Mouse (Mus musculus): ENCODE measurements around the gene Ctbp2. TPM values are rescaled to one million over a fixed set of nuclear protein-coding genes. Genes with fewer than 3 reads are reported as not detected.
A peak's percentile ranks its signal among the peaks of the same experiment; 100 is the strongest.

Ctbp2 gene
- total RNA-seq, 2 experiments from 2014 or later: 11.7 to 15.9 TPM

DNA sequence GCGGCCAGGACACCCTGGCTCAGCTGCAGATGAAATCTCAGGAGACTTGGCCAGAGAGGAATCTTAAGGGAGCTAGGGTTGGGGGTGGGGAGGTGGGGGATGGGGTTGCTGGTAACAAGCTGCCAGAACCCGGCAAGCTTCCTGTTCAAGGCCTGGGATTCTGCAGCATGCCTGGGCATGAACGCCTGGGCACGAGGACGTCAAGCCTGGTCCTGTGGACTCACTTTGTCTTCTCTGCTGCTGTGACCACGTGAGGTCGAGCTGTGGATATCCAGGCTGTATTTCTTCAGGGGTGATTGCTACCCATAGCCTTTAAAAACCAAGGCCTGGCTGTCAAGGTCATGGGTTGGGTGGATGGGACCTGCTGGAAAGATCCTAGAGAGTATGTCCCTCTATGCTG is 118.4 kb downstream of the Ctbp2 start:
- DNase-seq: no peak

DNA sequence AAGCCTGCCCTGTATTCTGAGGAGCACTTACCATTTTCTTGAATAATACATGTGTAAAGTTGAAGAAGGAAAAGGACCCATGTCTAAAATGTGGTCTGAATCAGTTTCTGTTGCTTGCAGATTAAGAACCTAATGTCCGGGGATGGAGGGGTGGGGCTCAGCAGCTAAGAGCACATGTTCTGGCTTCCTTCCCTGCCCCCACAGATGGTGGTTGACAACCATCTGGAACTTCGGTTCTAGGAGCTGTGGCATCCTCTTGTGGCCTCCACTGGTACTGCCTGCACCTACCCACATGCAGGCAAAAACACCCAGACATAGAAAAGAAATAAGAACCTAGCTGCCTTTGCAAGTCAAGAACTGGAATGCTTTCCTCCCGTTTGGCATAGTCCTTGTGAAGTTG is 120.7 kb downstream of the Ctbp2 start:
- DNase-seq: peak; percentile 78

DNA sequence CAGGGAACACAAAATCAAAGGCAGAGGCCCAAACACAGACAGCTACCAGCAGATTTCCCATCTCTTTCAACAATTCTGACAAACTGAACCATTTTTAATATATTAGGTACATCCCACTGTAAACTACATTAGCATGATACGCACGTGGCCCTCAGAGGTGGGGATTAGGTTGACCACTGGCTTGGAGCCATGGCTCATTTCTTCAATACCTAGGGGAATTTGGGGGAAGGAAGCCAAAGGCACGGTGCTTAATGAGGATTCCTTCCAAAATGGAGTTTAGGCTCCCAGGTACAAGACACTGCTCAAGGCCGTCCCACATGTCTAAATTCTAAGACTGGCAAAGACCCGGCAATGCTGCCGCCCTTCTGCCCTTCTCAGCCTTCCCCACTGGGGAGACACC is 121.9 kb downstream of the Ctbp2 start:
- no peak for DNase-seq

DNA sequence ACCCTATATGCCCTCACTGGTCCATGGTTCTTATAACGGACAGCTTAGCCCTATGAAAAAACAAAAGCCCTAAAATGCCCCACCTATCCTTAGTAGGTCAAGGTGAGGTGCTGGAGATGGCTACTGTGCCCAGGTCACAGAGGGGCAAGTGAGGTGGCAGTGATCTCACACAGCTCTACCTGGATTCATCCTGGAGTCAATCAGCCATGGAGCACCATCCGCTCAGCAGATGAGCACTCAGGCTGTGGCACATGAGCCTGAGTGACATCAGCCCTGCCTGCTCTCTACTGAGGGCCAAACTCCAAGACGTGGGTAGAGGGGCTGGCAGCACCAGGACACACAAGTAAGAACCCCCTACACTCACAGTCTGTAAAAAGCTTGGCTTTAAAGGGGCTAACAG is 122.8 kb downstream of the Ctbp2 start:
- DNase-seq: no peak

DNA sequence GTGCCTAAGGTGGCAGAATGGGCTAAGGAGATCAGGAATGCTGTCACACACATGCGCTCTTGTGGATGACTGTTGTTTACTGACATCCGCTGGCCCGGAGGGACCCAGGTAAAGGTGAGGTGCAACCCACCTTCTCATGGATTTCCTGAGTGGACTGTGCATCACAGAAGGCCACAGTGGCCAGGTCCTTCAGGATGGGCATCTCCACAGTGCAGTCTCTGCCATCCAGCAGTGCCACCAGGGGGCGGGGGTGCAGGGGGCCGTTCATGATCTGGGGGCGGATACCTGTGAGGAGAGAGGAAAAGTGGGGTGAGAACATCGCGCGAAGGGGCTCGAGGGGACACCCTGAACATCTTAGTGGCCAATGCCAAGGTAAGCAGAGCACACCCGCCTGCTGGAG is 125.1 kb downstream of the Ctbp2 start:
- no peak for DNase-seq

DNA sequence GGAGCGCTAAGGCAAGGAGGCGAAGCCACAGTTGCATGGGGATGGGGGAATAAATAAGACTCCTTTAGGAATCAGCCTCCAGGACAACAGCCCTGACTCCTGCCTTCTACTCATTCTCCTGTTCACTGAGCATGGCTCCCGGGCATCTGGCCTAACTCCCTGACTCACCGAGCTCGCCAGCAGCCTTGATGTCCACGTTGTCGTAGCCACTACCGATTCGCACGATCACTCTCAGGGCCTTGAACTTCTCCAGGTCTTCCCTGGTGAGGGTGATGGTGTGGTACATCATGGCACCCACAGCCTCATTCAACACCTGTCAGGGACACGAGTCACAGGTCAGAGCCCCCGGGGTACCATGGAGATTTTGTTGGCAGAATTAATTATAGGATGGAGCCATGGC is 125.5 kb downstream of the Ctbp2 start:
- DNase-seq: no peak

DNA sequence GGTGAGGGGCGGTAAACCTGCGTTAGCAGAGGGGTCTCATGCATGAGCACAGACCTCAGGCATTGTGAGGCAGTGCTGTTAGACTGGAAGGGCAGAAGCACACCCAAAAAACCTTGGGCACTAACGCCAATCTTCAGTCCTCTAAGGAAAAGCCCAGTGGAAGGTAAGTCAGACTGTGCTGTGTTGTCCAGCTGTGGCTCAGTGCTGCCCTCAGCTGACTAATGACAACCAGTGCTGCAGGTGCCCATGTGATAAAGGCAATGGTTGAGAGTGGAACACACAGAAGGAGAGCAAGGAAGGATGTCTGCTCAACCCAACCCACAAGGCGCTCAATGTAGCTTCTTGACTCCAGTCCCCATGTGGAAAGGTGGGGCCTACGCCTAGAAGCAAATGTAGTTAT is 127.8 kb downstream of the Ctbp2 start:
- no peak for DNase-seq

DNA sequence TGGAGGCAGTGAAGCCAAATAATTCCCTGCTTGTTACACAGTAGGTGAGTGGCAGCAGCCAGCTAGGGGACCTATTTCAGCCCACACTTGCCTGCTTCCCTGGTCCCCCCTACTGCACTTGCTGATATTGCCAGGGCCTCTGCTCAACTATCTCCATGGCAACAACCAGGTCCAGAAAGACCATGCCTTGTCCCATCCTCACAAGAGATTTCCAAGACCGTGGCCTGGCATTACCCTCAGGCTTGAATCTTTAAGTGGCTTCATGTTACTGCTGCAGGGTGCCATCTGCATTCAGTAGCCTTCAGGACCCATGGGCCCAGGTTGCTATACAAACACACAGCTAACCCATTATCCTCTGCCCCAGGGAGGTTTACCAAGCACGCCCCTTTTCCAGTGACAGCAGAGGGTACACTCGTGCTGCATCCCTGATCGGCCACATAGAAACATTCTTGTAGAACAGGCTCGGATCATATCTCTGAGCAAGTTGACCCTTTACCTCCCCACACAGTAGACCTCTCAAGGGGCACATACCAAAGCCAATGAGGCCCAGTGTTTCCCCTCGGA is 129.4 kb downstream of the Ctbp2 start:
- no peak for DNase-seq

DNA sequence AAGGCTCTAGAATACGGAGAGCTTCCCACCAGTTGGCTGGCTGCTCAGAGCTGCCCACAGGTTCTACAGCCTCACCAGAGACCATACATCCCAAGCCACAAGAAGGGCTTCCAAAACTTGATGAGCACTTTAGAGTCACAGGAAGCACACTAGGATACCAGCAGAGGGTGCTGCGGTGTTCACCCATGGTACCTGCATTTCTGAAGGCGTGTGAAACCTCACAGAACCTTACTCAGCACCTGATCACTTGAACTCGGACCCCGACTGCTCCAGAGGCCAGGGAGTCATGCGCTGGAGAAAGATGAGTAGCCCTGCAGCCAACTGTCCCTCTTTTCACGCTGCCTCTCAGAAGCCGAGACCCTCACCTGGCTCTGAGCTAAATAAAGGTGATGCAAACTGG is 130.0 kb downstream of the Ctbp2 start:
- no peak for DNase-seq

DNA sequence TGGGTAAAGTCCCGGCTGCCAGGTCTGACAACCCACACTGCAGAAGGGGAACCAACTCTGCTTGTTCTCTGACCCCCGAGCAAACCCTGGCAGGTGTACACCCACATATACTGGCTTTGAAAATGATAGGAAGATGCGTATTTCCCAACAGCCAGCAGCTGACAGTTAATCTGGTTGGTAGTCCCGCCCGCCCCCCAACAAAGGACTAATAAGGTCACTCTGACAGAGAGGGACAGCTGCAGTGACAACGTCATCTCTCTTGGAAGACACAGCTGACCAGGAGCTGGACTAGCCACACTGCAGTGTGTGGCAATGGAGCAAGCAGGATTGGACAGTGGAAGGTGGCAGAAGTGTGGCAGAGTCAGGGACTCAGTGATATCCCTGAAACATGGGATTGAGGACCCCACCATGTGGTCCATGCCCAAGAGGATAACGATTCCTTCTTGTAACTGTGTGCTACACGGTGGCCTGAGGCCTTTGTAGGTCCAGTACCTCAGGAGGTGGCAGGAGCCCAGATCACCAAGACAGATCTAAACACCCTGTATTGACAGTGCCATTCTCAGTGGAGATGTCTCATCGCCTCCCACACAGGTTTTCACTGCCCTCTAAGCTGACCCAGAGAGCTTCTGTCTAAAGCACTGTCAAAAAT is 131.1 kb downstream of the Ctbp2 start:
- DNase-seq: peak; percentile 67

DNA sequence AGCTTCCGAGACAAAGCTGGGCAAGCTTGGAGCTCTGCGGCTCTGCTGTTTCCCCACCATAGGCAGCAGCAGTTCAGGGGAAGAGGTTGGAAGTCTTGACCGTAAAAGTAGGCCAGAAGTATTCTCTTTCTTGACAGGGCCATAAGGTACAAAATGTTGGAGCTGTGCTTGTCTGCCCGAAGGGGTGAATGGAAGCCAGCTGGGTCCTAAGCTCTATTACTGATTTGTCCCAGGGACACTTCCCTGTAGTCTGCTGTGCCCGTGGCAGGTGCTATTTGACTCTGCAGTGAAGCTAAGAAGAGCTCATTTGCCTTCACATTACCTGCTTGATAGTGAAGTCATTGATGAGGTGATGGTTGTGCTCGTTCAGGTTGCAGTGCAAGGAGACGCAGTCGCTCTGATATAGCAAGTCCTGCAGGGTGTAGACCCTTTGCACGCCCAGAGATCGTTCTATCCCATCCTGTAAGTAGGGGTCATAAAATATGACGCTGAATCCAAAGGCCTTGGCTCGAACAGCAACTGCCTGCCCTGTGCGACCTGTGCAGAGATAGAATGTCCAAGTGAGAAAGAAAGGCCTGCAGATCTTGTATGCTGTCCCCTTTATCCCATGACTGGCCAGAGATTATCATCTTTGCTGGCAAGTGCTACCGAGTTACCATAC is 132.8 kb downstream of the Ctbp2 start:
- no peak for DNase-seq

DNA sequence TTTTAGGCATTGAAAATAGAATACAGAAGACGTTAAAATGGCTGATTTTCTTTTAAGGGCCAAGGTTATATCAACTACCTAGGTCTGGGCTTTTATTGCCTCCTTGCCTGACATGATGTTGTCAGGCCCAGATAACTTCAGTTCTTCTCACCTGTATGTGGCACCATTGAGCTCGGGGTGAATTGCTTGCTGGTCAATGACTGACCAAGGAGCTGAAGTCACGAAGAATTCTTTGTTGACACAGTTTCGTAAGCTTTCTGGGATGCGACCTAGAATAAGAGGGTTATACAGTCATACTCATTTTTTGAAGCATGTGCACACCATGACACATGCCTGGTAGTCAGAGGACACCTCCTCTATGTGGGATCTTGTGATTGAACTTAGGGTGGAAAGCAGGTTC is 134.3 kb downstream of the Ctbp2 start:
- DNase-seq: no peak

DNA sequence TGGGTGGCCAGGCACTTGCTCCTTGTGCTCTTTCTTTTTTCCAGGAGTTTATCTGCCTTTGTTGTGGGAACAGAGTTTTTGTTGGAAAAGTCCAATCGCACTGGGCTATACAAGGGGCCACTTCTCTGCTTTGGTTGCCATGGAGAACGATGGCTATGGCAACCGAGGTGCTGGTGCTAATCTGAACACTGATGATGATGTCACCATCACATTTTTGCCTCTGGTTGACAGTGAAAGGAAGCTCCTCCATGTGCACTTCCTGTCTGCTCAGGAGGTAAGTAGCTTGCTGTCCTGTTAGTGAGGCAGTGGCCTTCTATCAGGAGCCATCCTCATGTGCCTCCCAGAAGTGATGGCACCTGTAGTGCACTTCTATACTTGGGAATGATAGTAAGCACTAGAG is 141.5 kb downstream of the Ctbp2 start:
- no peak for DNase-seq

DNA sequence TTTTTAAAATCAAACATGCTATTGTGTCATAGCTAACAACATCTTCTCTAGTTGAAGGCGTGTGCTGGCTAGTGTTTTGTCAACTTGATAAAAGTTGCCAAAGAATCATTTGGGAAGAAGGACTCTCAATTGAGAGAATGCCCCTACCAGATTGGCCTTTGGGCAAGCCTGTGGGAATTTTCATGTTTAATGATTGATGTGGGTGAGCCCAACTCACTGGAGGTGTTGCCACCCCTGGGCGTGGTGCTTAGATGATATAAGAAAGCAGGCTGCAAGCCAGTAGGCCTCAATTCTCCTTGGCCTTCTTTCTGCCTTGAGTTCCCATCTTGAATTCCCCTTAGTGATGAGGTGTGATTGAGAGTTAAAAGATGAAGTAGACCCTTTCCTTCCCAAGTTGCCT is 146.2 kb downstream of the Ctbp2 start:
- DNase-seq: no peak

DNA sequence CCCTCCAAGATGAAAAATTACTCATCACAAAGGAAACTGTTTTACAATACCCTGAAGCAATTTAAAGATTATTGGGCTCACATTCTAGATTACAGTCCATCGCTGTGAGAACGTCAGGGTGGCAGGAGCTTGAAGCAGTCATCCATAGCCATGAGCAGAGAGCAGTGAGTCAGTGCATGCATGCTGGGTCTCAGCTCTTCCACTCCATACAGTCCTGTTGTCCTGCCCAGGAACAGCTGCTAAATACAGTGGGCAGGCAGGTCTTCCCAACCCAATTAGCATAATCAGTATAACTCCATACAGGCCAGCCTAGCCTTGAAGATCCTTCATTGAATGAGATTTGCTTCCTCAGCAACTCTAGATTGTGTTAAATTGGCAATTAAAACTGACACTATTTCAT is 148.1 kb downstream of the Ctbp2 start:
- no peak for DNase-seq

DNA sequence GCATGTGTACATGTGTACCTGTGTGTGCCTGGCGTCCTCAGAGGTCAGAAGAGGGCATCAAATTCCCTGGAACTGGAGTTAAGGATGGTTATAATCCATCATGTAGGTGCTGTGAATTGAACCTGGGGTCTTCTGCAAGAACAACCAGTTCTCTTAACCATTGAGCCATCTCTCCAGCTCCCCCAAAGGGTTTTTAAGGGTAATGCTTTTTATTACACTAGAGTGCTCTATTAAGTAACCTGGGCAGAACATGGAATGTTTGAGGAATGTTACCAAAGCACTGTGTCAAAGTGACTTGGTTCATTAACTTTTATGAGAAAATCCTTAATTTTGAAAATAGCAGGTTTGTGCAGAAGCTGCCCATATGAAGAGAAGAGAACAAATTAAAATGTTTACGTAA is 152.1 kb downstream of the Ctbp2 start:
- DNase-seq: no peak

DNA sequence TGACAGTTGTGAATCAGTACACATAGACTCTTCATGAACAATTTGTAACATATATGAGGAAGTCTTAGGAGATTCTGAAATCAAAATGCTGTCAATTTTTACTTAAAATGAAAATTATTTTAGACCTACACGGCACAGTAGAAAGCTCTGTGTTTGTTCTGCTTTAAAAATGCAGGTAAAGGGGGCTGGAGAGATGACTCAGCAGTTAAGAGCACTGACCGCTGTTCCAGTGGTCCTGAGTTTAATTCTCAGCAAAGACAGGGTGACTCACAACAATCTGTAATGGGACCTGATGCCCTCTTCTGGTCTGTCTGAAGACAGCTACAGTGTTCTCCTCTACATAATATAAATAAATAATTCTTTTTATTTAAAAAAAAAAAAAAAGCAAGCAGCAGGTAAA is 158.4 kb downstream of the Ctbp2 start:
- DNase-seq: no peak

DNA sequence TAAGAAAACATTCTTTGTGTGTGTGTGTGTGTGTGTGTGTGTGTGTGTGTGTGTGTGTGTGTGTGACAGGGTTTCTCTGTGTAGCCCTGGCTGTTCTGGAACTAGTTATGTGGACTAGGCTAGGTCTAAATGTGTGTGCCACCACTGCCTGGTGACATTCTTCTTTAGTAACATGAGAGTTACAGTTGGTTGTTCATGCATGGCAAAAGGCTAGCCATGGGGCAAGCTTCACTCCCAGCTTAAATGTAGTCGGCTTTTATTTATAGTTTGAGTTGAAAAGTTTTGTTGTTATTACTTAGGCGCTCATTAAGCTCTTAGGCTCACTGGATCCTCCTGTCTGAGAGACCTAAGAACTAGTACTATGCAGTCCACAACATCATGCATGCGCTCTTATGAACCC is 159.8 kb downstream of the Ctbp2 start:
- DNase-seq: no peak

DNA sequence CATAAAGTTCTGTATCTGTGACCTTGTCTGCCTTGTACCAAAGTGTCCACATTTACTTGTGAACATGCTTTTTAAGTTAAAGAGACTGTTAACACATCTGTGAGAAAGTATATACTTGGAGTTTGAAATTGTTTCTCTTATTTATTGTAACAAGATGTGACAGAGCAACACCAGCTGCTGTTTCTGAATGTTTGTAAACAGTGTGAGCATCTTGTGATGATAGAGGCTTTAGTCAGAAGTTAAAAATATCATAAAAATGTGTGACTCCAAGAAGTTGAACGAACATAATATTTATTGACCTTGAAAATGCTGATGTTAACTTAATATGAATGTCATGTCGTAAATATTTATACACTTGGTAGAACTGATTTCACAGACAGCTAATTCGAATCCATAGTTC is 173.5 kb downstream of the Ctbp2 start:
- DNase-seq: no peak

DNA sequence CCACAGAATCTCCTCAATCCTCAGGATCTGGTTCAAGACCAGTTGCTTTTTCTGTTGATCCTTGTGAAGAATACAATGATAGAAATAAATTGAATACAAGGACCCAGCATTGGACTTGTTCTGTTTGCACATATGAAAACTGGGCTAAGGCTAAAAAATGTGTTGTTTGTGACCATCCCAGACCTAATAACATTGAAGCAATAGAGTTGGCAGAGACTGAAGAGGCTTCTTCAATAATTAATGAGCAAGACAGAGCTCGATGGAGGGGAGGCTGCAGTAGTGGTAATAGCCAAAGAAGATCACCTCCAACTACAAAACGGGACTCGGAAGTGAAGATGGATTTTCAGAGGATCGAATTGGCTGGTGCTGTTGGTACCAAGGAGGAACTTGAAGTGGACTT is 174.2 kb downstream of the Ctbp2 start:
- no peak for DNase-seq

DNA sequence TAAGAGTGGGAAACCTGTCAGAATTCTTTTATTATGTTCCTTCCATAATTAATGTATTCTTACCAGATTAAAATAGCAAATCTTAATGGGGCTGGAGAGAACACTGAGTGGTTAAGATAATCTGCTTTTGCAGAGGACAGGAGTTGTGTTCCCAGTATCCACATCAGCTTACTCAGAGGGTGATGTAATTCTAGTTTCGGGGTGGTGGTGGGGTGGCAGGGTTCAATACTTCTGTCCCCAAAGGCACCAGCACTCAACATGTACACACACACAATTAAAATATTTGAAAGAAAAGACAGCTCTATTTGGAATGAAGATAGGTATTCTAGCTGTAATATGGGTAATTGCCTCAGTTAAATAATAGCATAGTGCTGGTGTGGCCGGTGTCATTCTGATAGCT is 183.6 kb downstream of the Ctbp2 start:
- no peak for DNase-seq

DNA sequence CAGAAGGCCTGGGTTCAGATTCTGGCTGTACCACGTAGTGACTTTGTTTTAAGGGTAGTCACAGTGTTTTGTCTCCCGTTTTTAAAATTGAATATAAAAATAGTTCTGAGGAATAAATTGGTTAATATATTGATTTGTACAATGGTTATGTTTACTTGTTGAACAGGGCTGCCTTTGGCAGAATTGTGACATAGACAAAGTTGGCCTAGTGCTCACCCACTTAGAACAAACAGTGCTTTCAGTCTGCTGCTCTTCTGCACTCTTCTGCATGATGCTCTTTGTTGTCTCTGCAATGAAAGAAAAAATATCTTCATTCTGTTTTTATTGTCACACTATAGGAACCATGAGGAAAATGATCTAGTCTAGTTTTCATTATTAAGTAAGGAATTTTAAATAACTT is 185.0 kb downstream of the Ctbp2 start:
- DNase-seq: no peak

Data from gastrocnemius, postnatal 25 days (tissue).